Mouse (Mus musculus): Measurements from ENCODE around the gene Ugcg.

DNA sequence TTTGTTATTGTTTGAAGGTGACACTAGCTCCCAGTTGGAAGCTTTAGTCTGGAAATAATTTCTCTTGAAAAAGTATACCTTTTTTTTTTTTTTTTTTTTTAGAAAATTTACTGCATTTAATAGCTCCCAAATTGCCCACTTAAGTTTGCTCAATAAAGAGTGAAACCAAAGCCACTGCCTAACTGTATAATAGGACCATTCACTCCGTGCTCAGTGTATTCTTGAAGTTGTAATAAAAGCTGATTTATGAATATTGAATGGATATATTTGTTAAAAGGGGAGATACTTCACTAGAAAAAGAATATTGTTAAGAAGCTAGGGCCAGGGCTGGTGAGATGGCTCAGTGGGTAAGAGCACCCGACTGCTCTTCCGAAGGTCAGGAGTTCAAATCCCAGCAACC lies 8.4 kb downstream of the Ugcg start:
- TF ChIP-seq CTCF (conservative IDR thresholded peaks at IDR 0.05; ENCODE audit: low read length) (no peak), POU5F1 (IDR thresholded peaks at IDR 0.05; ENCODE audit: borderline replicate concordance, low read length) (no peak), NANOG (IDR thresholded peaks at IDR 0.05; ENCODE audit: borderline replicate concordance, low read length) (no peak)

All from E14TG2a.4 (cell line).